Mouse (Mus musculus) lung, postnatal 0 days (tissue): ENCODE results near the gene Hes7. TPM values are rescaled to one million over a fixed set of nuclear protein-coding genes. Genes with fewer than 3 reads are reported as not detected.

Experiments used
- ATAC-seq: fragments of 200-750 bp; cut with Nextera tagmentation; 2 replicates; pipeline ENCODE4 v1.8.0; 2017; ENCODE audit warnings: moderate library complexity
- DNase-seq: peaks from one replicate; pipeline ENCODE4 v3.0.0-alpha.2; 2016; ENCODE audit warnings: low spot score
- H3K27ac ChIP-seq: fragments of 300-500 bp; sonication (generic); 2 replicates; pipeline ENCODE4 v1.5.1; 2014; ENCODE audit warnings: antibody characterized with exemption, mild to moderate bottlenecking, low read length, mixed read lengths
- H3K27me3 ChIP-seq: fragments of 300-500 bp; sonication (generic); replicated peaks from 2 replicates; pipeline ENCODE4 v1.6.1; 2014; ENCODE audit warnings: low read length, mixed read lengths; ENCODE audit not compliant: insufficient read depth
- H3K36me3 ChIP-seq: fragments of 300-500 bp; sonication (generic); 2 replicates; pipeline ENCODE4 v1.6.1; 2014; ENCODE audit warnings: low read length, mixed read lengths; ENCODE audit not compliant: insufficient read depth
- H3K4me1 ChIP-seq: fragments of 300-500 bp; sonication (generic); 2 replicates; pipeline ENCODE4 v1.6.1; 2014; ENCODE audit warnings: antibody characterized with exemption, low read depth, low read length, mixed read lengths; ENCODE audit not compliant: insufficient read depth
- H3K4me2 ChIP-seq: fragments of 300-500 bp; sonication (generic); replicated peaks from 2 replicates; pipeline ENCODE4 v1.6.1; 2014; ENCODE audit warnings: low read depth, mild to moderate bottlenecking, low read length, moderate library complexity, mixed read lengths
- H3K4me3 ChIP-seq: fragments of 300-500 bp; sonication (generic); 2 replicates; pipeline ENCODE4 v1.5.1; 2014; ENCODE audit warnings: low read depth, low read length
- H3K9ac ChIP-seq: fragments of 300-500 bp; sonication (generic); replicated peaks from 2 replicates; pipeline ENCODE4 v1.6.1; 2014; ENCODE audit warnings: low read depth, mild to moderate bottlenecking
- H3K9me3 ChIP-seq: fragments of 300-500 bp; sonication (generic); 2 replicates; pipeline ENCODE4 v1.6.1; 2016; ENCODE audit warnings: low read length, mixed read lengths
- CTCF ChIP-seq: IDR thresholded peaks from 2 replicates; pipeline ENCODE4 v1.5.1; 2016; ENCODE audit warnings: antibody characterized with exemption, mild to moderate bottlenecking
- EP300 ChIP-seq: IDR thresholded peaks from 2 replicates; pipeline ENCODE4 v1.6.1; 2016; ENCODE audit warnings: antibody characterized with exemption, mild to moderate bottlenecking, control low read depth
- WGBS: fragments of 180-500 bp; shearing (Covaris S2); extraction: QIAGEN DNeasy Blood & Tissue Kit; methylation state at CpG from one replicate; pipeline ENCODE4 v1.1.7; 2014; 5-methylcytosine and 5-hydroxymethylcytosine counted together
- polyA plus RNA-seq: library from polyadenylated mRNA; unstranded; fragments of >200 nt; fragmentation: Nextera tagmentation; extraction: Ambion mirVana; gene quantifications from 2 replicates; pipeline ENCODE4 v1.2.1, GENCODE M21; 2015

Gene Hes7
- polyA plus RNA-seq, 1 experiment from 2014 or later: 0.49 TPM

GRCm38 (mm10) chr11:69128426-69129122, 8.4 kb downstream of the Hes7 start:
- TF ChIP-seq CTCF: no peak
- TF ChIP-seq EP300: no peak
- Histone ChIP-seq H3K27ac (no peak overlapping the region), H3K9ac (no peak overlapping the region), H3K4me2 (no peak overlapping the region), H3K4me3 (no peak overlapping the region), H3K36me3 (no peaks in the 10 kb centered on the region), H3K27me3 (no peaks in the 10 kb centered on the region), H3K9me3 (no peaks in the 10 kb centered on the region), H3K4me1 (peaks cover 6% of the 10 kb centered on the region; the same call in 1 of the 2 replicates)
- 50% methylated on average over 8 of the region's 8 CpGs for WGBS
- no peak for ATAC-seq
- no peak for DNase-seq

DNA sequence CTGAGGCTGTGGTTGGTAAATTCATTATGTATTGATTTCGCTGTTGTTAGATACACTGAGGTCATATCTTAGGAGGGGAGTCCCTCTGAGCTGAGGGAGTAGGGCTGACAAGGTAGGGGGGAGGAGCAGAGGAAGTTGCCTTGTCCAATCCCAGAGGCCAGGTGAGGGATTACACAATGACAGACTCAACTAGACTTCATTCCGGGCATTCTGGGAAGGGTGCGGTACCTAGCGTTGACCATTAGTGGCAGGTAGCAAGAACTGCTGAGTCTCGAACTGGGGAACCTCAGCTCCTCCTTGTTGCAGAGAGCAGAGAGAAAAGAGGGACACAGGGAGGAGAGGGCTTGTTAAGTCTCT, 13.3 kb downstream of the Hes7 start:
- DNase-seq (peak; percentile 73), ATAC-seq (peak; percentile 61)
- Histone ChIP-seq H3K27me3 (no peaks in the 10 kb centered on the region), H3K4me1 (peaks cover 11% of the 10 kb centered on the region), H3K36me3 (no peaks in the 10 kb centered on the region), H3K4me3 (0 out of 2 replicates have a peak overlapping the region, but pooled peaks have one; percentile 29), H3K9ac (no peak overlapping the region), H3K9me3 (no peaks in the 10 kb centered on the region), H3K27ac (no peak overlapping the region), H3K4me2 (peak overlapping the region; percentile 64)
- WGBS: 24% methylated on average over 5 of the region's 5 CpGs
- no peak for TF ChIP-seq EP300
- no peak for TF ChIP-seq CTCF

GRCm38 (mm10) chr11:69133923-69134621, 13.9 kb downstream of the Hes7 start:
- peak overlapping the region; percentile 64 for H3K4me2 ChIP-seq
- H3K4me3 ChIP-seq: peak overlapping the region; percentile 29
- ATAC-seq: peak; percentile 79
- 0 out of 2 replicates have a peak overlapping the region, but pooled peaks have one; percentile 16 for H3K9ac ChIP-seq
- peak; percentile 84 for DNase-seq
- H3K27ac ChIP-seq: peak overlapping the region; percentile 11; the same call in 1 of the 2 replicates
- WGBS: 2% methylated on average over 34 of the region's 34 CpGs
- no peaks in the 10 kb centered on the region for H3K36me3 ChIP-seq
- peaks cover 11% of the 10 kb centered on the region for H3K4me1 ChIP-seq
- H3K9me3 ChIP-seq: no peaks in the 10 kb centered on the region
- TF ChIP-seq EP300 (no peak), CTCF (peak; percentile 72)
- H3K27me3 ChIP-seq: no peaks in the 10 kb centered on the region

DNA sequence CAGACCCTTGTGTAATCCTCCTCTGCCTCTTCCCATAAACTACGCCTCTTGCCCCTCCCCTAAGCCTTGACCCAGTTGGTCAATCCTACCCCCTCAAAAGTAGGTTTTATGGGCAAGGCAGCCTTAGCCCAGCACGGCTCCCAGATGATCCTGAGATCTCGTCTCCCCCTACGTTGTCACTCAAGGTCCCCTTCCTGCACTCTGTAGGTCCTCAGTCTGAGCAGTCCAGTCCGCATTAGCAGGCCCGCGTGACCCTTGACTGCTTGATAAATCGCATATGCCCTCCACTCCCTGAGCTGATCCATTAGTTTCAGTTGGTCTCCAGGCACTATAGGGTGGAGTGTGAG, 14.4 kb downstream of the Hes7 start:
- H3K27me3 ChIP-seq: no peaks in the 10 kb centered on the region
- WGBS: 33% methylated on average over 8 of the region's 8 CpGs
- H3K4me1 ChIP-seq: peaks cover 11% of the 10 kb centered on the region
- ATAC-seq (no peak), DNase-seq (no peak)
- no peak overlapping the region for H3K9ac ChIP-seq
- H3K27ac ChIP-seq: no peak overlapping the region
- peak overlapping the region; percentile 29 for H3K4me3 ChIP-seq
- H3K36me3 ChIP-seq: no peaks in the 10 kb centered on the region
- TF ChIP-seq EP300 (no peak), CTCF (no peak)
- peak overlapping the region; percentile 64 for H3K4me2 ChIP-seq
- no peaks in the 10 kb centered on the region for H3K9me3 ChIP-seq

DNA sequence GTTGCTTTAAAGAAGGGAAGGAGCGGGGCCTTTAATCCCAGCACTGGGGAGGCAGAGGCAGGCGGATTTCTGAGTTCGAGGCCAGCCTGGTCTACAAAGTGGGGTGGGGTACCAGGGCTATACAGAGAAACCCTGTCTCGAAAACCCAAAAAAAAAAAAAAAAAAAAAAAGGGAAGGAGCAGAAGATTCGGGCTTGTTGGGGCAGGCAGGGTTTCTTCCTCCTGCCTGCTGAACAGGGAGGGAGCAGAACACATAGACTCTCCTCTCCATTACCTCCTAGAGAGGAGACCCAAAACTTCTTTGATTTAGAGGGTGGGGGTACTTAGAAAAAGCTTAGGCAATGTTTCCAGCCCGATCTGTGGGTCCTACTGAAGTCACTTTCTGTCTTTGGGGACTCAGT, 15.2 kb downstream of the Hes7 start:
- Histone ChIP-seq H3K27ac (no peak overlapping the region), H3K27me3 (no peaks in the 10 kb centered on the region), H3K36me3 (no peaks in the 10 kb centered on the region), H3K9ac (no peak overlapping the region), H3K4me3 (no peak overlapping the region), H3K9me3 (no peaks in the 10 kb centered on the region), H3K4me1 (peaks cover 11% of the 10 kb centered on the region), H3K4me2 (no peak overlapping the region)
- ATAC-seq: no peak
- WGBS: 95% methylated on average over 6 of the region's 6 CpGs
- TF ChIP-seq CTCF (no peak), EP300 (no peak)
- DNase-seq: no peak

DNA sequence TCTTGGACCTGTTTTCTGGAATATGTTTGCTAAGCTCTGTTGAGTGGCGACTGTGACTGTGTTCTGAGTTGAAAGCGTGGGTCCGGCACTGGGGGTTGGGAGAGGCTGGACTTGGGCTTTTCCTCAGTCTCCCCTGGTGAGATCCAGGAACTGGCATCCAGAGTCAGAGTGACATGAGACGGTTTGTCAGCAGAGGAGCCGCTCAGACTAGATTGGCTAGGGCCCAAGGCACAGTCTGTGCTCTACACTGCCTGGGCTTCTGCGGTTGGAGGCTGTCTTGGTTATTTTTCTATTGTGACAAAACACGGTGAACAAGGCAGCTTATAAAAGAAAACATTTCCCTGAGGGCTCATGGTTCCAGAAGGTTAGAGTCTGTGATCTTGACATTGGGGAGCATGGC, 27.3 kb downstream of the Hes7 start:
- H3K4me3 ChIP-seq: no peak overlapping the region
- DNase-seq (no peak), ATAC-seq (no peak)
- no peaks in the 10 kb centered on the region for H3K9me3 ChIP-seq
- 50% methylated on average over 7 of the region's 7 CpGs for WGBS
- H3K9ac ChIP-seq: no peak overlapping the region
- H3K27ac ChIP-seq: no peak overlapping the region
- H3K4me1 ChIP-seq: no peaks in the 10 kb centered on the region
- H3K27me3 ChIP-seq: no peaks in the 10 kb centered on the region
- TF ChIP-seq CTCF (no peak), EP300 (no peak)
- no peak overlapping the region for H3K4me2 ChIP-seq
- H3K36me3 ChIP-seq: no peaks in the 10 kb centered on the region
